Mouse (Mus musculus) heart, adult 2 months (tissue): ENCODE measurements around the gene Zfp706.

Experiments
- CTCF ChIP-seq: fragments of 200-600 bp; IDR thresholded peaks from 2 replicates; pipeline ENCODE4 v1.8.1; 2022; ENCODE audit warnings: antibody characterized with exemption, mild to moderate bottlenecking, moderate library complexity
- EP300 ChIP-seq: fragments of 200-500 bp; IDR thresholded peaks from 2 replicates; pipeline ENCODE4 v1.6.1; 2011; ENCODE audit warnings: low read depth, low read length, control low read depth; ENCODE audit not compliant: insufficient read depth

DNA sequence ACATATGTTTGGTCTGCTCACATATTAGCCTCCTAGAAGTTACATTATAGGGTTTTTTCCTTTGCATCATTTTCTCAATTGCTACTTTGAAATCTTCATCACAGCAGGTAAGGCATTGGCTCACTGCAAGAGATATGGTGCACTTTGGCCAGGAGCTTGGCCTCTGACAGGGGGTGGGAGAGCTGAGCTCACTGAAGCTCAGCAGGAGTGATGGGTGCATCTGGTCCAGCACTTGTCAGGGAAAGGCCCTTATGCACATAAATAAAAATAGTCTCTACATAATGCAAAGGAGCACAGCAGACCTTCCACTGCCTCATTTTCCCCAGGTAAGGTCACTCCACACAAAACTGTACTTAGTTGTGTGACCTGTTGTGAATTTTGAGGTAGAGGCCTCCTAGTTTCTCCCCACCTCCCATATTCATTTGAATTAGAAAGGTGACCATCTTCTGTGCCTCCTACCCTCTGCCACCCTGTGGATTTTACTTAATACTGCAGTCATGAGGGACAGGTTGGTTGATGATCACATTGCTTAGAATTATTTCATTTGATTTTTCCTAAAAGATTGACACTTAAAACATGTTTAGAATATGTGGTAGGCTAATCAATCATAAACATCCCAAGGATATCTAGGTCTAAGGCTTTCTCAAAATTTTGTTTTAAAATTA, 13.1 kb upstream of the Zfp706 start:
- TF ChIP-seq EP300, result no peak
- peak; percentile 75 for TF ChIP-seq CTCF
